In genomic region chr2:28194962-28195617, GRCm38 (mm10) we compare ENCODE assay signal across 10 mouse cellular contexts. TPM values are rescaled to one million over a fixed set of nuclear protein-coding genes. Genes with fewer than 3 reads are reported as not detected.
DNase-seq lines count a peak whose midpoint lies in the region; ATAC-seq and TF ChIP-seq lines count a peak whose summit lies in the region.
"Had no signal": no experiment of that assay in that cellular context is flagged by ENCODE, and none has a peak within 500 bp of the region (broad histone marks: within the 10 kb centered on the region; RNA-seq: fewer than 3 reads in every experiment).

No protein-coding gene starts in this region.

- no peak for ATAC-seq in heart, embryonic 11.5 days (replicated peaks; ENCODE audit: insufficient number of reproducible peaks, low FRiP score, low TSS enrichment)
- no peak for ATAC-seq in limb, embryonic 14.5 days (ENCODE audit: low FRiP score, low read depth)
- ATAC-seq: Patski had no signal

- WGBS in heart, embryonic 11.5 days (ENCODE audit: insufficient replicate concordance): 30% methylated on average over 6 of the region's 6 CpGs
- WGBS in limb, embryonic 14.5 days: 36% methylated on average over 6 of the region's 6 CpGs

- no peaks in the 10 kb centered on the region for H3K9me3 ChIP-seq in heart, embryonic 11.5 days (replicated peaks; ENCODE audit: control insufficient read depth, low read length)
- no peaks in the 10 kb centered on the region for H3K9me3 ChIP-seq in ES-E14 (ENCODE audit: control insufficient read depth, insufficient read depth, low read depth, low read length)
- no peaks in the 10 kb centered on the region for H3K9me3 ChIP-seq in limb, embryonic 14.5 days (ENCODE audit: control insufficient read depth, low read length)

- no peak overlapping the region for H3K27ac ChIP-seq in heart, embryonic 11.5 days (ENCODE audit: low read depth, low read length)
- H3K27ac ChIP-seq in ES-E14 (ENCODE audit: insufficient read depth, low read depth, low read length, poor library complexity, severe bottlenecking): no peak overlapping the region
- no peak overlapping the region for H3K27ac ChIP-seq in limb, embryonic 14.5 days (replicated peaks; ENCODE audit: low read depth, low read length)
- H3K27ac ChIP-seq: liver, embryonic 14.5 days had no signal

- intact Hi-C loops in heart, postnatal 14 days (cut with DNase I): no loop called here

- H3K4me2 ChIP-seq in heart, embryonic 11.5 days: no peak overlapping the region
- no peak overlapping the region for H3K4me2 ChIP-seq in limb, embryonic 14.5 days (replicated peaks; ENCODE audit: low read depth, low read length, severe bottlenecking)

- peak; percentile 40 to 64 for DNase-seq in heart, postnatal 14 days
- DNase-seq in ES-E14 (ENCODE audit: low read depth, low spot score): peak; percentile 46
- DNase-seq in cerebellum, postnatal 25 days: peak; percentile 40 to 50
- peak; percentile 42 for DNase-seq in limb, embryonic 14.5 days (ENCODE audit: low spot score)
- no peak for DNase-seq in spleen, postnatal 14 days (ENCODE audit: low spot score in 2 of 2)
- DNase-seq in layer of hippocampus, adult 9-10 months (ENCODE audit: low spot score): no peak
- no peak for DNase-seq in left cerebral cortex, adult 8-10 months (ENCODE audit: low spot score in 2 of 2)

- peaks cover 4% of the 10 kb centered on the region; the same call in 1 of the 2 replicates for H3K4me1 ChIP-seq in heart, embryonic 11.5 days (ENCODE audit: control insufficient read depth, insufficient read depth, low read length)
- H3K4me1 ChIP-seq in ES-E14 (ENCODE audit: control insufficient read depth in 2 of 2, insufficient read depth in 2 of 2, low read length in 2 of 2, poor library complexity in 1 of 2): peaks cover 0 to 5% of the 10 kb centered on the region in 2 experiments; a peak in 1 of 4 replicates
- peaks cover 3% of the 10 kb centered on the region; the same call in 1 of the 2 replicates for H3K4me1 ChIP-seq in limb, embryonic 14.5 days (ENCODE audit: control insufficient read depth, insufficient read depth, low read length)

- H3K27me3 ChIP-seq in heart, embryonic 11.5 days (ENCODE audit: control insufficient read depth, insufficient read depth, low read length): peaks cover 46% of the 10 kb centered on the region
- H3K27me3 ChIP-seq in limb, embryonic 14.5 days (ENCODE audit: control insufficient read depth, insufficient read depth, low read length): peaks cover 17% of the 10 kb centered on the region

- in situ Hi-C loops in ES-E14 (cut with MboI; ENCODE audit: low sequenced_read_pairs in 2 of 2, unreplicated experiment in 2 of 2): no loop called here

- H3K4me3 ChIP-seq in heart, embryonic 11.5 days (ENCODE audit: low read depth, low read length): no peak overlapping the region
- H3K4me3 ChIP-seq in ES-E14 (ENCODE audit: insufficient read depth in 1 of 2, low read depth in 1 of 2, low read length in 2 of 2, poor library complexity in 1 of 2, severe bottlenecking in 1 of 2): no peak overlapping the region
- H3K4me3 ChIP-seq in limb, embryonic 14.5 days (replicated peaks; ENCODE audit: low read length): no peak overlapping the region

- no peak for TF ChIP-seq POLR2A in limb, embryonic 14.5 days (IDR thresholded peaks at IDR 0.05; ENCODE audit: borderline replicate concordance, extremely low read depth, insufficient read depth, insufficient read length)

- no peaks in the 10 kb centered on the region for H3K36me3 ChIP-seq in heart, embryonic 11.5 days (ENCODE audit: control insufficient read depth, insufficient read depth, low read length)
- H3K36me3 ChIP-seq in ES-E14 (ENCODE audit: control insufficient read depth, insufficient read depth, low read length, poor library complexity, severe bottlenecking): no peaks in the 10 kb centered on the region
- H3K36me3 ChIP-seq in limb, embryonic 14.5 days (ENCODE audit: control insufficient read depth, insufficient read depth, low read length): no peaks in the 10 kb centered on the region

- H3K9ac ChIP-seq in heart, embryonic 11.5 days (ENCODE audit: low read depth, low read length): no peak overlapping the region
- H3K9ac ChIP-seq in ES-E14 (ENCODE audit: insufficient read depth, low read depth, low read length, poor library complexity, severe bottlenecking): no peak overlapping the region
- H3K9ac ChIP-seq in limb, embryonic 14.5 days (ENCODE audit: low read depth, low read length, severe bottlenecking): no peak overlapping the region
- H3K9ac ChIP-seq: liver, embryonic 14.5 days had no signal

TF ChIP-seq in ES-E14, 5 proteins besides CTCF, POLR2A, EP300 and RAD21:
- TF ChIP-seq CHD2 (IDR thresholded peaks at IDR 0.05; ENCODE audit: low read depth, low read length) (no peak), ZNF384 (IDR thresholded peaks at IDR 0.05; ENCODE audit: low read depth, low read length) (no peak), HCFC1 (IDR thresholded peaks at IDR 0.05; ENCODE audit: borderline replicate concordance, insufficient read depth, low read length) (no peak)

RNA-seq across cellular contexts. Expression of gene Olfm1, which starts 2.3 kb away (rescaled TPM):
- 1 to 10 TPM; 7.3 to 9.5 TPM for total RNA-seq in heart, postnatal 14 days (2021)
- 7.6 and 10.3 TPM in 2 replicates for polyA plus RNA-seq in heart, embryonic 11.5 days (2014; fragmentation: Nextera tagmentation; extraction: Ambion mirVana)
- total RNA-seq in ES-E14 (2012; rRNA removed): 3.4 and 5.2 TPM in 2 replicates
- polyA plus RNA-seq in limb, embryonic 14.5 days (2012; rRNA removed): 42.1 and 45.2 TPM in 2 replicates
- polyA plus RNA-seq in limb, embryonic 14.5 days (2014; fragmentation: Nextera tagmentation; extraction: Ambion mirVana): 24.6 and 32.6 TPM in 2 replicates
- total RNA-seq in left cerebral cortex, adult 8-10 months (2022): 1,000 to 10,000 TPM; 1,109 to 1,183 (median 1,132) TPM

Comparison
In these comparisons a context has a peak if more than half of its experiments do, and no peak if none do; other contexts are left out.
1. DNase-seq: peak in heart, postnatal 14 days (2 of 2), ES-E14 (single experiment), cerebellum, postnatal 25 days (2 of 2) and limb, embryonic 14.5 days (single experiment); none in spleen, postnatal 14 days (0 of 2), layer of hippocampus, adult 9-10 months (single experiment) and left cerebral cortex, adult 8-10 months (0 of 2).
2. RNA of gene Olfm1, which starts 2.3 kb away (total RNA-seq): 1,109 to 1,183 TPM in left cerebral cortex, adult 8-10 months; 7.3 to 9.5 TPM in heart, postnatal 14 days and 3.4 to 5.2 TPM in ES-E14; every median in the first group is over 100 times any median in the second.